Mouse (Mus musculus) liver, embryonic 13.5 days (tissue): ENCODE data around the gene Ube2h. TPM values are rescaled to one million over a fixed set of nuclear protein-coding genes. Genes with fewer than 3 reads are reported as not detected.

Source experiments
- ATAC-seq: fragments of 200-750 bp; cut with Nextera tagmentation; 2 replicates; pipeline ENCODE4 v1.8.0; 2017; ENCODE audit warnings: low read depth, mild to moderate bottlenecking, moderate number of reproducible peaks, moderate library complexity
- DNase-seq: peaks from one replicate; pipeline ENCODE4 v3.0.0; 2022
- H3K27ac ChIP-seq: fragments of 300-500 bp; sonication (generic); 2 replicates; pipeline ENCODE4 v1.5.1; 2015; ENCODE audit warnings: moderate library complexity, mild to moderate bottlenecking, inconsistent platforms
- H3K27me3 ChIP-seq: fragments of 300-500 bp; sonication (generic); 2 replicates; pipeline ENCODE4 v1.6.1; 2015; ENCODE audit warnings: mild to moderate bottlenecking, inconsistent platforms
- H3K36me3 ChIP-seq: fragments of 300-500 bp; sonication (generic); 2 replicates; pipeline ENCODE4 v1.6.1; 2015; ENCODE audit warnings: mild to moderate bottlenecking, inconsistent platforms
- H3K4me1 ChIP-seq: fragments of 300-500 bp; sonication (generic); replicated peaks from 2 replicates; pipeline ENCODE4 v1.6.1; 2015; ENCODE audit warnings: inconsistent platforms
- H3K4me2 ChIP-seq: fragments of 300-500 bp; sonication (generic); 2 replicates; pipeline ENCODE4 v1.6.1; 2015; ENCODE audit warnings: inconsistent platforms, mild to moderate bottlenecking, moderate library complexity
- H3K4me3 ChIP-seq: fragments of 300-500 bp; sonication (generic); replicated peaks from 2 replicates; pipeline ENCODE4 v1.5.1; 2015; ENCODE audit warnings: mild to moderate bottlenecking, inconsistent platforms
- H3K9ac ChIP-seq: fragments of 300-500 bp; sonication (generic); 2 replicates; pipeline ENCODE4 v1.6.1; 2015; ENCODE audit warnings: mild to moderate bottlenecking, inconsistent platforms
- H3K9me3 ChIP-seq: fragments of 300-500 bp; sonication (generic); replicated peaks from 2 replicates; pipeline ENCODE4 v1.6.1; 2016; ENCODE audit warnings: inconsistent platforms
- WGBS: fragments of 180-500 bp; shearing (Covaris S2); methylation state at CpG from one replicate; pipeline ENCODE4 v1.1.7; 2015; ENCODE audit not compliant: insufficient replicate concordance; 5-methylcytosine and 5-hydroxymethylcytosine counted together
- polyA plus RNA-seq: library from polyadenylated mRNA; unstranded; fragments of >200 nt; fragmentation: Nextera tagmentation; extraction: Ambion mirVana; gene quantifications from 2 replicates; pipeline ENCODE4 v1.2.1, GENCODE M21; 2015

Ube2h gene
- polyA plus RNA-seq, 1 experiment from 2014 or later: 25.4 TPM

- DNase-seq (no peak), ATAC-seq (no peak)
- Histone ChIP-seq H3K36me3 (peaks cover 29% of the 10 kb centered on the region), H3K4me3 (no peak overlapping the region), H3K4me1 (peaks cover 13% of the 10 kb centered on the region), H3K27ac (no peak overlapping the region), H3K9ac (no peak overlapping the region), H3K9me3 (no peaks in the 10 kb centered on the region), H3K4me2 (no peak overlapping the region), H3K27me3 (no peaks in the 10 kb centered on the region)
- 74% methylated on average over 9 of the region's 9 CpGs for WGBS
Measured at GRCm38 (mm10) chr6:30243347-30244007, 60.9 kb downstream of the Ube2h start.

GRCm38 (mm10) chr6:30242928-30243327 is 61.4 kb downstream of the Ube2h start:
- H3K9me3 ChIP-seq: no peaks in the 10 kb centered on the region
- no peak overlapping the region for H3K9ac ChIP-seq
- H3K27me3 ChIP-seq: no peaks in the 10 kb centered on the region
- H3K36me3 ChIP-seq: peaks cover 25% of the 10 kb centered on the region
- H3K4me3 ChIP-seq: no peak overlapping the region
- no peak overlapping the region for H3K4me2 ChIP-seq
- no peak for DNase-seq
- H3K27ac ChIP-seq: no peak overlapping the region
- WGBS: 64% methylated on average over 4 of the region's 4 CpGs
- no peak for ATAC-seq
- H3K4me1 ChIP-seq: peaks cover 13% of the 10 kb centered on the region

GRCm38 (mm10) chr6:30240105-30240504 is 64.2 kb downstream of the Ube2h start:
- Histone ChIP-seq H3K27ac (no peak overlapping the region), H3K4me1 (peaks cover 12% of the 10 kb centered on the region), H3K9me3 (no peaks in the 10 kb centered on the region), H3K4me2 (no peak overlapping the region), H3K4me3 (no peak overlapping the region), H3K36me3 (peaks cover 23% of the 10 kb centered on the region), H3K27me3 (no peaks in the 10 kb centered on the region), H3K9ac (no peak overlapping the region)
- DNase-seq: no peak
- 90% methylated on average over 7 of the region's 7 CpGs for WGBS
- ATAC-seq: no peak

- H3K9me3 ChIP-seq: no peaks in the 10 kb centered on the region
- H3K9ac ChIP-seq: no peak overlapping the region
- WGBS: 53% methylated on average over 6 of the region's 6 CpGs
- H3K27ac ChIP-seq: no peak overlapping the region
- ATAC-seq (no peak), DNase-seq (no peak)
- H3K4me2 ChIP-seq: no peak overlapping the region
- no peak overlapping the region for H3K4me3 ChIP-seq
- peaks cover 23% of the 10 kb centered on the region for H3K36me3 ChIP-seq
- peaks cover 12% of the 10 kb centered on the region for H3K4me1 ChIP-seq
- H3K27me3 ChIP-seq: no peaks in the 10 kb centered on the region
Measured at GRCm38 (mm10) chr6:30239207-30239606, 65.1 kb downstream of the Ube2h start.

GRCm38 (mm10) chr6:30238079-30238478 is 66.3 kb downstream of the Ube2h start:
- 94% methylated on average over 2 of the region's 2 CpGs for WGBS
- H3K36me3 ChIP-seq: peaks cover 23% of the 10 kb centered on the region
- no peak overlapping the region for H3K9ac ChIP-seq
- peaks cover 12% of the 10 kb centered on the region for H3K4me1 ChIP-seq
- H3K27me3 ChIP-seq: no peaks in the 10 kb centered on the region
- no peak overlapping the region for H3K4me3 ChIP-seq
- H3K4me2 ChIP-seq: no peak overlapping the region
- DNase-seq: no peak
- no peaks in the 10 kb centered on the region for H3K9me3 ChIP-seq
- no peak for ATAC-seq
- no peak overlapping the region for H3K27ac ChIP-seq

- Histone ChIP-seq H3K9ac (no peak overlapping the region), H3K4me1 (peaks cover 17% of the 10 kb centered on the region), H3K4me2 (no peak overlapping the region), H3K9me3 (no peaks in the 10 kb centered on the region), H3K27me3 (no peaks in the 10 kb centered on the region), H3K36me3 (peaks cover 23% of the 10 kb centered on the region), H3K4me3 (no peak overlapping the region), H3K27ac (no peak overlapping the region)
- 38% methylated on average over 1 of the region's 1 CpGs for WGBS
- DNase-seq (no peak), ATAC-seq (peak; percentile 74)
Measured at GRCm38 (mm10) chr6:30236564-30236963, 67.8 kb downstream of the Ube2h start.

GRCm38 (mm10) chr6:30231758-30232293 is 72.5 kb downstream of the Ube2h start:
- Histone ChIP-seq H3K27me3 (no peaks in the 10 kb centered on the region), H3K4me3 (no peak overlapping the region), H3K9ac (no peak overlapping the region), H3K36me3 (peaks cover 11% of the 10 kb centered on the region), H3K27ac (no peak overlapping the region), H3K4me1 (peaks cover 20% of the 10 kb centered on the region), H3K9me3 (no peaks in the 10 kb centered on the region), H3K4me2 (no peak overlapping the region)
- ATAC-seq (no peak), DNase-seq (no peak)
- 28% methylated on average over 4 of the region's 4 CpGs for WGBS

GRCm38 (mm10) chr6:30230246-30230645 is 74.1 kb downstream of the Ube2h start:
- DNase-seq (no peak), ATAC-seq (no peak)
- Histone ChIP-seq H3K4me1 (peaks cover 12% of the 10 kb centered on the region; the same call in 1 of the 2 replicates), H3K4me2 (no peak overlapping the region), H3K36me3 (peaks cover 11% of the 10 kb centered on the region), H3K9ac (no peak overlapping the region), H3K27ac (no peak overlapping the region), H3K9me3 (no peaks in the 10 kb centered on the region), H3K27me3 (no peaks in the 10 kb centered on the region), H3K4me3 (no peak overlapping the region)
- WGBS: 49% methylated on average over 7 of the region's 7 CpGs

- no peak overlapping the region for H3K4me2 ChIP-seq
- no peak for ATAC-seq
- no peak overlapping the region for H3K9ac ChIP-seq
- no peak for DNase-seq
- no peak overlapping the region for H3K4me3 ChIP-seq
- no peaks in the 10 kb centered on the region for H3K9me3 ChIP-seq
- H3K27me3 ChIP-seq: no peaks in the 10 kb centered on the region
- H3K27ac ChIP-seq: no peak overlapping the region
- peaks cover 12% of the 10 kb centered on the region; the same call in 1 of the 2 replicates for H3K4me1 ChIP-seq
- 63% methylated on average over 2 of the region's 2 CpGs for WGBS
- H3K36me3 ChIP-seq: peaks cover 11% of the 10 kb centered on the region
Measured at GRCm38 (mm10) chr6:30228921-30229320, 75.4 kb downstream of the Ube2h start.

GRCm38 (mm10) chr6:30228353-30228752 is 76.0 kb downstream of the Ube2h start:
- Histone ChIP-seq H3K4me3 (no peak overlapping the region), H3K27me3 (no peaks in the 10 kb centered on the region), H3K9ac (no peak overlapping the region), H3K4me1 (peaks cover 12% of the 10 kb centered on the region; the same call in 1 of the 2 replicates), H3K9me3 (no peaks in the 10 kb centered on the region), H3K36me3 (peaks cover 11% of the 10 kb centered on the region), H3K4me2 (no peak overlapping the region), H3K27ac (no peak overlapping the region)
- DNase-seq (no peak), ATAC-seq (peak; percentile 50; the same call in 1 of the 2 replicates)
- WGBS: 75% methylated on average over 5 of the region's 5 CpGs

GRCm38 (mm10) chr6:30226971-30227700 is 77.2 kb downstream of the Ube2h start:
- Histone ChIP-seq H3K36me3 (peaks cover 11% of the 10 kb centered on the region), H3K27me3 (no peaks in the 10 kb centered on the region), H3K4me3 (no peak overlapping the region), H3K4me2 (no peak overlapping the region), H3K27ac (no peak overlapping the region), H3K9me3 (no peaks in the 10 kb centered on the region), H3K9ac (no peak overlapping the region), H3K4me1 (peaks cover 10% of the 10 kb centered on the region; the same call in 1 of the 2 replicates)
- ATAC-seq (no peak), DNase-seq (no peak)
- WGBS: 70% methylated on average over 7 of the region's 7 CpGs
